Mouse (Mus musculus) liver, embryonic 11.5 days (tissue): ENCODE measurements at regions not wholly inside any gene's neighbourhood (a gene's known extent, or its start where the extent isn't known, plus 50 kb on each side); places are given as distances from the start of the nearest gene placed in this dataset.
"Not testable (repeated sequence)": the region's sequence is repeated elsewhere in the genome, so short reads cannot be mapped to it uniquely, and the experiment has no call there.

ENCODE experiments used
- ATAC-seq: fragments of 200-750 bp; cut with Nextera tagmentation; replicated peaks from 2 replicates; pipeline ENCODE4 v1.8.0; 2017; ENCODE audit warnings: moderate number of reproducible peaks, mild to moderate bottlenecking, moderate TSS enrichment, moderate library complexity; ENCODE audit not compliant: low FRiP score
- DNase-seq: peaks from one replicate; pipeline ENCODE4 v3.0.0-alpha.2; 2017; ENCODE audit warnings: low spot score
- H3K27ac ChIP-seq: fragments of 300-500 bp; sonication (generic); 2 replicates; pipeline ENCODE4 v1.5.1; 2014; ENCODE audit warnings: mild to moderate bottlenecking, low read depth, low read length, control low read depth
- H3K27me3 ChIP-seq: fragments of 300-500 bp; sonication (generic); replicated peaks from 2 replicates; pipeline ENCODE4 v1.6.1; 2014; ENCODE audit warnings: low read length, mixed read lengths; ENCODE audit not compliant: control insufficient read depth, insufficient read depth
- H3K36me3 ChIP-seq: fragments of 300-500 bp; sonication (generic); 2 replicates; pipeline ENCODE4 v1.6.1; 2014; ENCODE audit warnings: mild to moderate bottlenecking, low read length, moderate library complexity, mixed read lengths; ENCODE audit not compliant: control insufficient read depth, insufficient read depth
- H3K4me1 ChIP-seq: fragments of 300-500 bp; sonication (generic); replicated peaks from 2 replicates; pipeline ENCODE4 v1.6.1; 2014; ENCODE audit warnings: low read length, mixed read lengths; ENCODE audit not compliant: control insufficient read depth, insufficient read depth
- H3K4me2 ChIP-seq: fragments of 300-500 bp; sonication (generic); 2 replicates; pipeline ENCODE4 v1.6.1; 2014; ENCODE audit warnings: mild to moderate bottlenecking, control low read depth, moderate library complexity
- H3K4me3 ChIP-seq: fragments of 300-500 bp; sonication (generic); 2 replicates; pipeline ENCODE4 v1.5.1; 2014; ENCODE audit warnings: low read depth, low read length, control low read depth
- H3K9ac ChIP-seq: fragments of 300-500 bp; sonication (generic); 2 replicates; pipeline ENCODE4 v1.6.1; 2014; ENCODE audit warnings: low read depth, low read length, control low read depth
- H3K9me3 ChIP-seq: fragments of 300-500 bp; sonication (generic); 2 replicates; pipeline ENCODE4 v1.6.1; 2016; ENCODE audit warnings: low read length, inconsistent platforms, mixed read lengths; ENCODE audit not compliant: control insufficient read depth
- WGBS: fragments of 180-500 bp; shearing (Covaris S2); extraction: QIAGEN DNeasy Blood & Tissue Kit; methylation state at CpG from one replicate; pipeline ENCODE4 v1.1.7; 2014; 5-methylcytosine and 5-hydroxymethylcytosine counted together

DNA sequence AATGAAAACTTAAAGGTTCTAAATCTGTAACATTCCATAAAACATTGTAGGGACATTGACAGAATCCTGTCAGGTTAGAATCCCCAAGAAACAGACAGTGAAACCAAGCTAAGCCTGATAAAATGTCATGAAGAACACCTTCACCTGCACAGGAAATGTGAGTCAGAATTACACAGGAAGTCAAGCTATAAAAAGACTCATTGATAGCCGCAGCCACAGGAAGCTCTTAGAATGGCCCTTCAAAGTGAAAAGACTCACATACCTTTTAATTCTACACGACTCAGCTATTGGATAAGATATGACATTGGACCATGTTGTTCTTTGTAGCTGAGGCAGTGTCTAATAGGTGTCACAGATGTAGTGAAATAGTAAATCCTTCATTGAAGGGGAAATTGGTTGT is 55.3 kb downstream of the Spin2c start:
- Histone ChIP-seq H3K27me3 (no peaks in the 10 kb centered on the region), H3K4me3 (no peak overlapping the region), H3K4me2 (no peak overlapping the region), H3K36me3 (no peaks in the 10 kb centered on the region), H3K9ac (no peak overlapping the region), H3K27ac (no peak overlapping the region), H3K4me1 (no peaks in the 10 kb centered on the region), H3K9me3 (no peaks in the 10 kb centered on the region)
- 34% methylated on average over 2 of the region's 2 CpGs for WGBS
- ATAC-seq (no peak), DNase-seq (no peak)

DNA sequence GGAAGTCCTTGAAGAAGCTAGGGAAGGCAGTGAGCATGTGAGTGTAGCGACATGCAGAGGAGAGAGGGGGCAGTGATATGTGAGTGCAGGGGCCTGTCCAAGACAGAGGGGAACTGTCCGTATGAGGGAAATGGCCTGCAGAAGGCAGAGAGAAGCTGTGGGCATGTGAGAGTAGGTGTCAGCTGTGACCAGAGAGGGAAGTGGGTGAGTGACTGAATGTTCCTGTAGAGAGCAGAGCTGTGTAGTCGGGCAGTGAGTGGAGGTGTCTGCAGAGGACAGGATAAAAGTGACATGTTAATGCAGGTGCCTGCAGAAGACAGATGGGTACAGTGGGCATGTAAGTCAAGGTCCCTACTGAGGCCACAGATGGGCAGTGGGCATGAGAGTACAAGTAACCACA is 84.4 kb downstream of the Samt1 start:
- no peak overlapping the region for H3K27ac ChIP-seq
- 66% methylated on average over 3 of the region's 3 CpGs for WGBS
- DNase-seq (no peak), ATAC-seq (no peak)
- no peaks in the 10 kb centered on the region for H3K36me3 ChIP-seq
- H3K9ac ChIP-seq, result no peak overlapping the region
- H3K9me3 ChIP-seq, result no peaks in the 10 kb centered on the region
- no peak overlapping the region for H3K4me2 ChIP-seq
- H3K4me3 ChIP-seq, result no peak overlapping the region
- H3K27me3 ChIP-seq, result no peaks in the 10 kb centered on the region
- no peaks in the 10 kb centered on the region for H3K4me1 ChIP-seq

DNA sequence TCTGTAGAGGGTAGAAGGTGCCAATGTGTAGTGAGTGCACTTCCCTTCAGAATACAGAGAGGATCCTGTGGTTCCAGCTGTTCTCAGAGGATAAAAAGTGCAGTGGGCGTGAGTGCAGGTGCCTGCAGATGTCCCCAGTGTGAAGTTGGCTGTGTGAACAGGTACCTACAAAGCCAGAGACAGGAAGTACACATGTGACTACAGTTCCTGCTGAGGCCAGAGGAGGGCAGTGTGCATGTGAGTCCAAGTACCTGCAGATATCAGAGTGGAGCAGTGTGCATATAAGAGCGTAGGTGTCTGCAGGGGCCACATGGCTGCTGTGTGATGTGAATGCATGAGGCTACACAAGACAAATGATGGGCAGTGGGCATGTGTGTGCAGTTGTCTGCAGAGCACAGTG is 79.9 kb downstream of the Samt1 start:
- H3K36me3 ChIP-seq, result no peaks in the 10 kb centered on the region
- no peaks in the 10 kb centered on the region for H3K9me3 ChIP-seq
- H3K4me2 ChIP-seq, result no peak overlapping the region
- no peak overlapping the region for H3K9ac ChIP-seq
- no peak for DNase-seq
- H3K27me3 ChIP-seq, result no peaks in the 10 kb centered on the region
- H3K4me3 ChIP-seq, result no peak overlapping the region
- 73% methylated on average over 2 of the region's 2 CpGs for WGBS
- H3K27ac ChIP-seq, result no peak overlapping the region
- no peaks in the 10 kb centered on the region for H3K4me1 ChIP-seq
- ATAC-seq, result no peak

DNA sequence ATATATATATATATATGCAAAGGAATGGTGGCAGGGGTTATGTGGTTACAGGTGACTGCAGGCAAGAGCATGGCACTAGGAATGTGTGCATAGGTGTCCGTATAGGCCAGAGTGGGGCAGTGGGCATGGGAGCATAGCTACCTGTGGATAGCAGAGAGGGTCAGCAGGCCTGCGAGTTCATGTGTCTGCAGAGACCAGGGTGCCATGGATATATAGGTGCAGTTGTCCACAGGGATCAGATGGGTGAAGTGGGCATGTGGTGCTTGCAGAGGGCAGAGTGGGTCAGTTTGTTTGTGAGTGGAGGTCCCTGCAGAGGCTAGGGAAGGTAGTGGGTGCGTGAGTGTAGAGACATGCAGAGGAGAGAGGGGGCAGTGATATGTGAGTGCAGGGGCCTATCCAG is 76.3 kb downstream of the Samt1 start:
- Histone ChIP-seq H3K4me1 (no peaks in the 10 kb centered on the region), H3K27ac (no peak overlapping the region), H3K36me3 (no peaks in the 10 kb centered on the region), H3K9ac (no peak overlapping the region), H3K27me3 (no peaks in the 10 kb centered on the region), H3K9me3 (no peaks in the 10 kb centered on the region; the same call in 1 of the 2 replicates), H3K4me2 (no peak overlapping the region), H3K4me3 (no peak overlapping the region)
- 76% methylated on average over 3 of the region's 3 CpGs for WGBS
- no peak for ATAC-seq
- DNase-seq, result no peak

DNA sequence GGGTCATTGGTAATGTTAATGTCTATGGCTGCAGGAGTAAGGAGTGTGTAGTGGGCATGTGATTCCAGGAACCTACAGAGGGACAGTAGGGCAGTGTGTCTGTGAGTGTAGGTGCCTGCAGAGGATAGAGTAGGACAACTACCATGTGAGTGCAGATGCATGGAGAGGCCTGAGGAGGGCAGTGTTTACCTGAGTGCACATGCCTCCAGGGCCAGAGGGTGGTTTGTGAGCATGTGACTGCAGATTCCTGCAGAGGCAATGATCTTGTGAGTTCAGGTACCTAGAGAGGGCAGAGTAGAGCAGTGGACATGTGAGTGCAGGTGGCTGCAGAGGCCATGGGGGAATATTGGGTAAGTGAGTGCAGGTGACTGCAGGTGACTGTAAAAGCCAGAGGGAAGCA is 75.1 kb downstream of the Samt1 start:
- ATAC-seq, result no peak
- H3K4me2 ChIP-seq, result no peak overlapping the region
- H3K4me3 ChIP-seq, result no peak overlapping the region
- no peaks in the 10 kb centered on the region for H3K36me3 ChIP-seq
- no peak for DNase-seq
- H3K9me3 ChIP-seq, result no peaks in the 10 kb centered on the region; the same call in 1 of the 2 replicates
- H3K27me3 ChIP-seq, result no peaks in the 10 kb centered on the region
- no peak overlapping the region for H3K9ac ChIP-seq
- H3K27ac ChIP-seq, result no peak overlapping the region
- H3K4me1 ChIP-seq, result no peaks in the 10 kb centered on the region

DNA sequence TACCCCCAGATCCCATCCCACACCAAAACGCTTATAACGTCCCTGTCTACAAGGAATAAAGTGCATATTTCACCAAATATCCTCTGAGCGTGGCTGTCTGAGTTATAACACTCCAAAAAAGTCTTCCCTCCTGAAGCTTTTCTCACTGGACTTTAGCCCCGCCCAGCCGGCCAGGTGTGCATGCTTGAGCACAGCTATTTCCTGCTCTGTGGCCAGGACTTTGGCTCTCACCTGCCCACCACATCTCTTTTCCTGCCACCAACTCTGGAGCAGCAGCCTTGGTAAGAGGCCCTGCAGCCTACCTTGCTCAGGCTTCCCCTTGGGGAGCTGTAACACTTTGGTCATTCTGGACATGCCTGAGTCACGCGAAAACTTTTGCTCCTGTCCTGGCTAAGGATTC is 72.4 kb downstream of the Samt1 start:
- peak; percentile 6 for DNase-seq
- WGBS, result 83% methylated on average over 7 of the region's 7 CpGs

DNA sequence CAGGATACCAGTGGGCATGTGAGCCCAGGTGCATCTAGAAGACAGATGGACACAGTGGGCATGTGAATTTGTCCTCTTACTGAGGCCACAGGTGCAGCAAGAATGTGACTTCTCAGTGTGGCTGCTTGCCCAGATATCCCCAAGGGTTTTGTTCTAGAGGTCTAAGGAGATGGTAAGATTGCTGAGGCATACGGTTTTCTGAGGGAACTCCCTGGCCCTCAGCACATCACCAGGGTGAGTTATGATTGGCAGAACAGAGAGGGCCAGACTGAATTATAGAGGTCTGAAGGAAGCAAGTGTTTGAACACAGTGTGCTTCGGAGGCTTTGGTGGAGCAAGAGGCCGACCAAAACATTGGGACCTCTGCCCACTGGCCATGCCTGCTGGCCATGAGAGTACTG is 71.3 kb downstream of the Samt1 start:
- H3K9ac ChIP-seq, H3K27me3 ChIP-seq: not testable (repeated sequence)
- WGBS, result 88% methylated on average over 3 of the region's 3 CpGs

More for the DNA sequence above, 72.4 kb downstream of the Samt1 start:
- no peak overlapping the region for H3K27ac ChIP-seq
- H3K36me3 ChIP-seq, result no peaks in the 10 kb centered on the region
- ATAC-seq, result no peak
- H3K9me3 ChIP-seq, result no peaks in the 10 kb centered on the region; the same call in 1 of the 2 replicates
- H3K4me2 ChIP-seq, result no peak overlapping the region
- H3K27me3 ChIP-seq, result no peaks in the 10 kb centered on the region
- no peaks in the 10 kb centered on the region for H3K4me1 ChIP-seq
- no peak overlapping the region for H3K9ac ChIP-seq
- H3K4me3 ChIP-seq, result no peak overlapping the region

More for the DNA sequence above, 71.3 kb downstream of the Samt1 start:
- H3K4me2 ChIP-seq, H3K4me1 ChIP-seq, ATAC-seq, H3K36me3 ChIP-seq, DNase-seq, H3K4me3 ChIP-seq, H3K27ac ChIP-seq, H3K9me3 ChIP-seq: not testable (repeated sequence)
